Mouse (Mus musculus) lung, adult 2 months (tissue): ENCODE measurements around the gene Disp3. TPM values are rescaled to one million over a fixed set of nuclear protein-coding genes. Genes with fewer than 3 reads are reported as not detected.

Experiments
- DNase-seq: peaks from one replicate; pipeline ENCODE4 v3.0.0; 2022
- H3K4me1 ChIP-seq: fragments of 200-500 bp; 2 replicates; pipeline ENCODE4 v1.6.1; 2011; ENCODE audit warnings: low read length; ENCODE audit not compliant: control insufficient read depth, insufficient read depth
- H3K4me3 ChIP-seq: fragments of 200-500 bp; replicated peaks from 2 replicates; pipeline ENCODE3; 2011; ENCODE audit warnings: low read depth, mild to moderate bottlenecking, control low read depth, low read length; ENCODE audit errors: extremely low read depth
- CTCF ChIP-seq: fragments of 200-500 bp; IDR thresholded peaks from 2 replicates; pipeline ENCODE4 v1.5.1; 2011; ENCODE audit warnings: mild to moderate bottlenecking, low read length, control low read depth; ENCODE audit not compliant: insufficient read depth
- POLR2A ChIP-seq: fragments of 200-500 bp; IDR thresholded peaks from 2 replicates; pipeline ENCODE4 v1.6.1; 2011; ENCODE audit warnings: low read depth, mild to moderate bottlenecking, control low read depth, low read length, borderline replicate concordance; ENCODE audit errors: extremely low read depth
- WGBS: fragments of 180-500 bp; shearing (Covaris S2); methylation state at CpG from one replicate; pipeline ENCODE4 v1.1.7; 2018; 5-methylcytosine and 5-hydroxymethylcytosine counted together
- polyA plus RNA-seq: library from polyadenylated mRNA; depleted of rRNA; stranded (reverse); fragments of >200 nt; gene quantifications from 2 replicates; pipeline ENCODE4 v1.2.3, GENCODE M21; 2012

Gene Disp3
- polyA plus RNA-seq, 1 experiment: not detected

DNA sequence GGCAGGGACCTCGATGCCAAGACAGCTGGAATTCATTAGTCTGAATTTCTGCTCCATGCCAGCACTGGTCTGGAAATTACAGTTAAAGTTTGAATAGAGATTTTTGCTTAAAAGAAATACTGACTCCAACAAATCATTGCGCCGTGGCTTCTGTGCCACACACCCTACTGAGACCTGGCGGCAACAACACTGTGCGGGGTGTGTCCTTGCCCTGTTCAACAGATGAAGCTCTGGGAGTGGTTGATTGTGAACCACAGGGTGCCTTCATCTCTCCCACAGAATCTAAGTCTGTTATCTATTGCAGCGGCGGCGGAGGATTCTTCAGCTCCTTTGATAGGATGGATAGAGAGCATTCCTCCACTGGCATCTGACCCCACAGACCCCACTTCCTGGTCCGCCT, 54.7 kb downstream of the Disp3 start:
- no peaks in the 10 kb centered on the region for H3K4me1 ChIP-seq
- H3K4me3 ChIP-seq: no peak overlapping the region
- 81% methylated on average over 9 of the region's 9 CpGs for WGBS
- TF ChIP-seq CTCF (no peak), POLR2A (no peak)
- no peak for DNase-seq

DNA sequence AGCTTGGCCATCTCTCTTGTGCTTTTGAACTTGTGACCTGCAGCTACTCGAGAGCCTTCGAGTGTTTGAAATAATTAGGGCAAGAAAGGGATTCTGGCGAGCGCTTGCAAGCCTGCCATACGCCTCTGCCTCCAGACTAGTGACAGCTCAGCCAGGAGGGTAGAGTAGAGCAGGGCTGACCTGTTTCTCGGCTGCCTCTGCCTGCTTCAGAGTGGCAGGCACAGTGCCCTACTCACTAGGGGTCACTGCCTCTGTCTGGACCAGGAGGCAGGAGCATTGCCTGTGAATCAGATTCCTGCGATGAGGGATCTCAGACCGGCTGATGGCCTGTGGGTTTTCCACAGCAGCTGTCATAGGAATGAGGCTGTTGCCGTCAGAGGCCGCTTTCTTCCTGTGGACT, 55.1 kb downstream of the Disp3 start:
- no peak overlapping the region for H3K4me3 ChIP-seq
- no peak for DNase-seq
- no peaks in the 10 kb centered on the region for H3K4me1 ChIP-seq
- TF ChIP-seq POLR2A: no peak
- no peak for TF ChIP-seq CTCF
- 50% methylated on average over 10 of the region's 10 CpGs for WGBS

GRCm38 (mm10) chr4:148232124-148232523, 55.6 kb downstream of the Disp3 start:
- H3K4me3 ChIP-seq: no peak overlapping the region
- 63% methylated on average over 4 of the region's 4 CpGs for WGBS
- TF ChIP-seq POLR2A: no peak
- no peak for TF ChIP-seq CTCF
- no peak for DNase-seq
- no peaks in the 10 kb centered on the region for H3K4me1 ChIP-seq

DNA sequence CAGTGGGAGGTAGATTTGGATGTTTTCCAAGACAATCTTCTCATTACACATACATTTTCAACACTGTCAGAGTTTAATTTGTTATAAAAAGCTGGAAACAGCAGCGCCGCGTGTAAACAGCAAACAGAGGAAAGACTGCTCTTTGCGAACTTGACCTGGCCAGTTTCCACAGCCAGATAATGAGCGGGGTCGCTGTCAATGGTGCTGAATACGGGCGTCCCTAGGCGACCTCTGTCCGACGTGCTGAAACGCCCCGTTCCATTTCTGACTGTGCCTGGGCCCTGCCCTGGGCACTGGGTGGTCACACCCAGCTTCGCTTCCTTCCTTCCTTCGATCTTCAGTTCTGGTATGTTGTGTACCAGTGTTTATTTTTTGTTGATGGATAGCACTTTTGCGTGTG, 58.1 kb downstream of the Disp3 start:
- WGBS: 7% methylated on average over 16 of the region's 16 CpGs
- H3K4me3 ChIP-seq: no peak overlapping the region
- TF ChIP-seq CTCF (no peak), POLR2A (no peak)
- DNase-seq: peak; percentile 13
- H3K4me1 ChIP-seq: no peaks in the 10 kb centered on the region

- WGBS: 26% methylated on average over 10 of the region's 10 CpGs
- H3K4me3 ChIP-seq: no peak overlapping the region
- TF ChIP-seq POLR2A (no peak), CTCF (no peak)
- no peaks in the 10 kb centered on the region for H3K4me1 ChIP-seq
- no peak for DNase-seq
These were observed 64.8 kb downstream of the Disp3 start for GRCm38 (mm10) chr4:148222983-148223382.

DNA sequence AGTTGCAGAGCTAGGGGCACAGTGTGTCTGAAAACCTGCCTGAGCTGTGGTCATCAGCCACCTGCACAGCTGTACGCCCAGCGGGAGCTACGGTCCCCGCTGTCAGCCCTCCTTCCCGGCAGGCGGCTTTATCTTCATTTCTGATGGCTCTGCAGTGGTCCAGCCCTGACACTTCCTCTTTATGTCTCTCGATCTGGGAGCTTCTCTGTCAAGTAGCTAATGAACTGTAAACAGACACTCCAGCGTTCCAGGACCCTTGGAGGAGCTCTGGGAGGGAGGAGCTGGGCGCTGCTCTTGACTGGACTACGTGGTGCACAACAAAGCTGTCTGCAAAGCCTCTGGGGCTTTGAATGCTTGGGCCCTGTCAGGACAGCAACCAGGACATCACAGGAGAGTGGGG, 67.1 kb downstream of the Disp3 start:
- no peak for DNase-seq
- Histone ChIP-seq H3K4me1 (no peaks in the 10 kb centered on the region), H3K4me3 (no peak overlapping the region)
- no peak for TF ChIP-seq POLR2A
- no peak for TF ChIP-seq CTCF
- 5% methylated on average over 10 of the region's 10 CpGs for WGBS

DNA sequence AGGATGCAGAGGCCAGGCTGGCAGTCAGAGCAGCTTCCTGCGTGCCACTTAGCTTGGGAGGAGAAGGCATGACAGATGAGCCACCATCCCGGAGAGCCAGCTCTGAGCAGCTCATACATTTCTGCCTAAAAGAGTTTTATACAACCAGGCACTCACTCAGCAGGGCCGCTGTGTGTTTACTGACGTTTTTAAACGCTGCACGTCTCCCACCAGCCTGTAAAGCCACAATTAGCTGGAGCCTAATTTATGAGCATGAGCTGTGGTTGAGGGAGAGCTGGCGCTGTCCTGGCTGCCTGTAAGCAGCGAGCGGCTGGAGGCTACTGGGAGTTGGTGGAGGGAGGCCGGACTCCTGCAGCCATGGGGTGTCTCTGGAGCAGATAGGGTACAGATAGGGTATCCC, 69.5 kb downstream of the Disp3 start:
- WGBS: 16% methylated on average over 10 of the region's 10 CpGs

DNA sequence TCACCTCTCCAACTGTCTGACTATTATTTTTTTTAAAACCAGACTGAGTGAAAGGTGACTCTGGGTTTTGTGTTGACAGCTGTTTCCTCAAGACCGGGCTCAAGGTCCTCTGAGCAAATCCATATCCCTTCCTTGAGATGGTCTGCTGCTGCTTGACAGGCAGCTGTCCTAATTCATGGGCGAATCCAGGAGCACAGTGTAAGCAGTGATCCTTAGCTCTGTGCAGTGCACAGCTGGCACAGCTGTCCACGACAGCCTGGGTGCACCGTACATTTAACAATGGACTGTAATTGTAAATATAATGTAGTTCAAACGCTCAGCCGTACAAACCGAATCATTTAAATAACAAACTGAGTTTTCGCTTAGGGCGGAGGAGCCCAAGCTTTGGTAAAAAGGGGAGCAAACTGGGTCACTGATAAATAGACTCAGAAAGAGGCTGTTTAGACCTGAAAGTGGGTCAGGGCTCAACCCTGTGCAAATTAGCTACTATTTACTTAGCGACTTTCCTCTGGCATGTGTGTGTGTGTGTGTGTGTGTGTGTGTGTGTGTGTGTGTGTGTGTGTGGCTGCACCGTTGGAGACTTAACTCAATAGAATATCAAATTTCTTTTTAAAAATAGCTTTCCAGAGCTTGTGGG, 72.4 kb downstream of the Disp3 start:
- WGBS: 33% methylated on average over 11 of the region's 11 CpGs
- TF ChIP-seq POLR2A: no peak
- TF ChIP-seq CTCF: no peak
- no peaks in the 10 kb centered on the region for H3K4me1 ChIP-seq
- DNase-seq: no peak
- H3K4me3 ChIP-seq: no peak overlapping the region

More for the DNA sequence above, 69.5 kb downstream of the Disp3 start:
- H3K4me3 ChIP-seq: no peak overlapping the region
- TF ChIP-seq POLR2A (no peak), CTCF (no peak)
- DNase-seq: no peak
- no peaks in the 10 kb centered on the region for H3K4me1 ChIP-seq

- Histone ChIP-seq H3K4me3 (no peak overlapping the region), H3K4me1 (no peaks in the 10 kb centered on the region)
- whole genome bisulfite sequencing: 55% methylated on average over 5 of the region's 5 CpGs
- no peak for TF ChIP-seq CTCF
- no peak for TF ChIP-seq POLR2A
- DNase-seq: no peak
These were observed 73.2 kb downstream of the Disp3 start for GRCm38 (mm10) chr4:148214460-148215136.

- Histone ChIP-seq H3K4me1 (no peaks in the 10 kb centered on the region), H3K4me3 (no peak overlapping the region)
- DNase-seq: no peak
- WGBS: 64% methylated on average over 6 of the region's 6 CpGs
- TF ChIP-seq CTCF (no peak), POLR2A (no peak)
These were observed 82.9 kb downstream of the Disp3 start for GRCm38 (mm10) chr4:148204873-148205232.
